Mouse (Mus musculus): ENCODE data around the gene Urgcp. TPM values are rescaled to one million over a fixed set of nuclear protein-coding genes. Genes with fewer than 3 reads are reported as not detected.
A peak's percentile ranks its signal among the peaks of the same experiment; 100 is the strongest.
"Not testable (repeated sequence)": the region's sequence is repeated elsewhere in the genome, so short reads cannot be mapped to it uniquely, and the experiment has no call there.

The Urgcp gene
- 28.5 and 29.1 TPM in 2 replicates for polyA plus RNA-seq (2015; fragmentation: Nextera tagmentation; extraction: Ambion mirVana)

- peak; percentile 98 for ATAC-seq (ENCODE audit: insufficient number of reproducible peaks, low FRiP score, low TSS enrichment, low read depth)
- Histone ChIP-seq H3K9ac (peak within 1 kb of the TSS; percentile 78), H3K4me1 (peaks cover 6% of the 10 kb centered on the region; the same call in 1 of the 2 replicates), H3K9me3 (no peaks in the 10 kb centered on the region), H3K36me3 (peaks cover 12% of the 10 kb centered on the region; the same call in 1 of the 2 replicates), H3K4me3 (peak within 1 kb of the TSS; percentile 77), H3K4me2 (peak within 1 kb of the TSS; percentile 59), H3K27me3 (no peaks in the 10 kb centered on the region), H3K27ac (peak within 1 kb of the TSS; percentile 98)
- under 1% methylated on average over 68 of the region's 68 CpGs for WGBS
Observed at GRCm38 (mm10) chr11:5761820-5762632, at the start of gene Urgcp. Gene Urgcp (minus strand): TSS chr11:5762376.

GRCm38 (mm10) chr11:5809487-5809886 is 47.3 kb upstream of the Urgcp start:
- ATAC-seq (ENCODE audit: insufficient number of reproducible peaks, low FRiP score, low TSS enrichment, low read depth); H3K9ac ChIP-seq; H3K27ac ChIP-seq; H3K9me3 ChIP-seq; H3K4me2 ChIP-seq; H3K27me3 ChIP-seq; H3K36me3 ChIP-seq; H3K4me1 ChIP-seq; H3K4me3 ChIP-seq: not testable (repeated sequence)
- 87% methylated on average over 4 of the region's 4 CpGs for WGBS

- H3K27me3 ChIP-seq = no peaks in the 10 kb centered on the region
- WGBS = 81% methylated on average over 9 of the region's 9 CpGs
- H3K4me3 ChIP-seq = no peak overlapping the region
- H3K27ac ChIP-seq = no peak overlapping the region
- no peaks in the 10 kb centered on the region for H3K9me3 ChIP-seq
- ATAC-seq (ENCODE audit: insufficient number of reproducible peaks, low FRiP score, low TSS enrichment, low read depth) = no peak
- no peak overlapping the region for H3K9ac ChIP-seq
- H3K4me1 ChIP-seq = peaks cover 9% of the 10 kb centered on the region
- H3K4me2 ChIP-seq = no peak overlapping the region
- no peaks in the 10 kb centered on the region for H3K36me3 ChIP-seq
Observed at GRCm38 (mm10) chr11:5807956-5808355, 45.8 kb upstream of the Urgcp start.

GRCm38 (mm10) chr11:5805711-5806110 is 43.5 kb upstream of the Urgcp start:
- H3K27me3 ChIP-seq = no peaks in the 10 kb centered on the region
- H3K27ac ChIP-seq = no peak overlapping the region
- no peak overlapping the region for H3K4me3 ChIP-seq
- WGBS = 84% methylated on average over 3 of the region's 3 CpGs
- no peak for ATAC-seq (ENCODE audit: insufficient number of reproducible peaks, low FRiP score, low TSS enrichment, low read depth)
- H3K9me3 ChIP-seq = no peaks in the 10 kb centered on the region
- peaks cover 7% of the 10 kb centered on the region for H3K36me3 ChIP-seq
- no peak overlapping the region for H3K4me2 ChIP-seq
- no peak overlapping the region for H3K9ac ChIP-seq
- peaks cover 21% of the 10 kb centered on the region for H3K4me1 ChIP-seq

GRCm38 (mm10) chr11:5804174-5804573 is 42.0 kb upstream of the Urgcp start:
- H3K27me3 ChIP-seq = no peaks in the 10 kb centered on the region
- H3K4me3 ChIP-seq = no peak overlapping the region
- H3K27ac ChIP-seq = no peak overlapping the region
- no peaks in the 10 kb centered on the region for H3K9me3 ChIP-seq
- H3K4me1 ChIP-seq = peaks cover 21% of the 10 kb centered on the region
- H3K36me3 ChIP-seq = peaks cover 23% of the 10 kb centered on the region
- whole genome bisulfite sequencing = 76% methylated on average over 5 of the region's 5 CpGs
- no peak overlapping the region for H3K9ac ChIP-seq
- no peak overlapping the region for H3K4me2 ChIP-seq
- no peak for ATAC-seq (ENCODE audit: insufficient number of reproducible peaks, low FRiP score, low TSS enrichment, low read depth)

- peaks cover 28% of the 10 kb centered on the region for H3K36me3 ChIP-seq
- no peaks in the 10 kb centered on the region for H3K9me3 ChIP-seq
- H3K27me3 ChIP-seq = no peaks in the 10 kb centered on the region
- H3K27ac ChIP-seq = peak within 1 kb of the TSS; percentile 65
- H3K9ac ChIP-seq = no peak within 1 kb of the TSS
- 28% methylated on average over 8 of the region's 8 CpGs for WGBS
- peak within 1 kb of the TSS; percentile 14 for H3K4me3 ChIP-seq
- peaks cover 21% of the 10 kb centered on the region for H3K4me1 ChIP-seq
- no peak within 1 kb of the TSS for H3K4me2 ChIP-seq
- no peak for ATAC-seq (ENCODE audit: insufficient number of reproducible peaks, low FRiP score, low TSS enrichment, low read depth)
Observed at GRCm38 (mm10) chr11:5803551-5803981, 41.4 kb upstream of the Urgcp start, which contains the start of gene Pgam2. Gene Pgam2 (minus strand): TSS chr11:5803733.

- no peaks in the 10 kb centered on the region for H3K9me3 ChIP-seq
- H3K36me3 ChIP-seq = peaks cover 36% of the 10 kb centered on the region
- H3K9ac ChIP-seq = no peak overlapping the region
- 53% methylated on average over 8 of the region's 8 CpGs for WGBS
- H3K4me2 ChIP-seq = no peak overlapping the region
- H3K27me3 ChIP-seq = no peaks in the 10 kb centered on the region
- peaks cover 21% of the 10 kb centered on the region for H3K4me1 ChIP-seq
- no peak for ATAC-seq (ENCODE audit: insufficient number of reproducible peaks, low FRiP score, low TSS enrichment, low read depth)
- peak overlapping the region; percentile 65 for H3K27ac ChIP-seq
- H3K4me3 ChIP-seq = peak overlapping the region; percentile 14
Observed at GRCm38 (mm10) chr11:5802457-5803217, 40.5 kb upstream of the Urgcp start.

GRCm38 (mm10) chr11:5802005-5802404 is 39.8 kb upstream of the Urgcp start:
- Histone ChIP-seq H3K4me2 (no peak overlapping the region), H3K27ac (peak overlapping the region; percentile 65), H3K36me3 (peaks cover 42% of the 10 kb centered on the region), H3K27me3 (no peaks in the 10 kb centered on the region), H3K4me3 (peak overlapping the region; percentile 7; the same call in 1 of the 2 replicates), H3K4me1 (peaks cover 21% of the 10 kb centered on the region), H3K9me3 (no peaks in the 10 kb centered on the region), H3K9ac (no peak overlapping the region)
- ATAC-seq (ENCODE audit: insufficient number of reproducible peaks, low FRiP score, low TSS enrichment, low read depth) = no peak
- WGBS = 59% methylated on average over 12 of the region's 12 CpGs

GRCm38 (mm10) chr11:5801511-5801910 is 39.3 kb upstream of the Urgcp start:
- H3K9ac ChIP-seq = no peak overlapping the region
- no peaks in the 10 kb centered on the region for H3K9me3 ChIP-seq
- peaks cover 21% of the 10 kb centered on the region for H3K4me1 ChIP-seq
- no peak overlapping the region for H3K4me2 ChIP-seq
- ATAC-seq (ENCODE audit: insufficient number of reproducible peaks, low FRiP score, low TSS enrichment, low read depth) = no peak
- no peaks in the 10 kb centered on the region for H3K27me3 ChIP-seq
- no peak overlapping the region for H3K27ac ChIP-seq
- no peak overlapping the region for H3K4me3 ChIP-seq
- WGBS = 93% methylated on average over 16 of the region's 16 CpGs
- peaks cover 47% of the 10 kb centered on the region for H3K36me3 ChIP-seq

- H3K4me1 ChIP-seq = peaks cover 21% of the 10 kb centered on the region
- 83% methylated on average over 17 of the region's 17 CpGs for WGBS
- no peak overlapping the region for H3K4me3 ChIP-seq
- no peaks in the 10 kb centered on the region for H3K27me3 ChIP-seq
- ATAC-seq (ENCODE audit: insufficient number of reproducible peaks, low FRiP score, low TSS enrichment, low read depth) = no peak
- H3K4me2 ChIP-seq = no peak overlapping the region
- H3K9ac ChIP-seq = no peak overlapping the region
- H3K36me3 ChIP-seq = peaks cover 63% of the 10 kb centered on the region
- H3K27ac ChIP-seq = no peak overlapping the region
- H3K9me3 ChIP-seq = no peaks in the 10 kb centered on the region
Observed at GRCm38 (mm10) chr11:5799621-5800490, 37.7 kb upstream of the Urgcp start.

- Histone ChIP-seq H3K36me3 (peaks cover 80% of the 10 kb centered on the region), H3K4me2 (no peak overlapping the region), H3K9ac (no peak overlapping the region), H3K27ac (no peak overlapping the region), H3K4me3 (no peak overlapping the region), H3K4me1 (peaks cover 12% of the 10 kb centered on the region), H3K9me3 (no peaks in the 10 kb centered on the region), H3K27me3 (no peaks in the 10 kb centered on the region)
- ATAC-seq (ENCODE audit: insufficient number of reproducible peaks, low FRiP score, low TSS enrichment, low read depth) = no peak
- 83% methylated on average over 5 of the region's 5 CpGs for WGBS
Observed at GRCm38 (mm10) chr11:5797928-5798327, 35.8 kb upstream of the Urgcp start.

Measured in limb, embryonic 15.5 days (tissue).